Mouse (Mus musculus) CH12.LX (cell line): ENCODE measurements around the gene Rora. TPM values are rescaled to one million over a fixed set of nuclear protein-coding genes. Genes with fewer than 3 reads are reported as not detected.

Experiments
- DNase-seq: peaks from one replicate; pipeline ENCODE4 v3.0.0-alpha.2; 2013; ENCODE audit errors: extremely low read depth
- H3K27ac ChIP-seq: 2 replicates; pipeline ENCODE4 v1.5.1; 2012; ENCODE audit warnings: low read depth, mild to moderate bottlenecking, control low read depth, moderate library complexity; ENCODE audit not compliant: insufficient read depth
- H3K27me3 ChIP-seq: replicated peaks from 2 replicates; pipeline ENCODE3; 2012; ENCODE audit warnings: inconsistent platforms
- H3K36me3 ChIP-seq, 2 experiments: replicated peaks in 1 of 2; 2 replicates each; pipeline versions ENCODE3 to v1.6.1; 2012; ENCODE audit warnings: inconsistent platforms in 1 of 2, low read length in 1 of 2, mild to moderate bottlenecking in 1 of 2, mixed read lengths in 1 of 2, moderate library complexity in 1 of 2; ENCODE audit not compliant: control insufficient read depth in 1 of 2, insufficient read depth in 1 of 2
- H3K4me1 ChIP-seq, 2 experiments: 2 replicates each; pipeline ENCODE4 v1.6.1; 2012; ENCODE audit warnings: inconsistent platforms in 1 of 2, moderate library complexity in 1 of 2; ENCODE audit not compliant: insufficient read depth in 2 of 2, control insufficient read depth in 1 of 2
- H3K4me2 ChIP-seq: 2 replicates; pipeline ENCODE4 v1.6.1; 2012; ENCODE audit warnings: low read depth, mild to moderate bottlenecking, control low read depth; ENCODE audit not compliant: poor library complexity, insufficient read depth, severe bottlenecking
- H3K4me3 ChIP-seq, 3 experiments: fragments of 150-350 bp in 1 of 3; sonication (generic) in 1 of 3; replicated peaks in 1 of 3; 2 replicates each; pipeline versions ENCODE3 to v1.5.1; 2011 to 2012; ENCODE audit warnings: low read depth in 2 of 3, low read length in 2 of 3, mild to moderate bottlenecking in 2 of 3, moderate library complexity in 2 of 3, control low read depth in 1 of 3, improper control_type of control experiment in 1 of 3, inconsistent platforms in 1 of 3, mixed read lengths in 1 of 3; ENCODE audit not compliant: poor library complexity in 1 of 3
- H3K79me2 ChIP-seq: replicated peaks from 2 replicates; pipeline ENCODE4 v1.6.1; 2012; ENCODE audit warnings: mild to moderate bottlenecking, moderate library complexity; ENCODE audit not compliant: control insufficient read depth, poor library complexity, insufficient read depth, severe bottlenecking; ENCODE audit errors: extremely low read depth
- H3K9ac ChIP-seq: 2 replicates; pipeline ENCODE4 v1.6.1; 2012; ENCODE audit warnings: low read depth, mild to moderate bottlenecking, control low read depth, moderate library complexity; ENCODE audit not compliant: insufficient read depth
- H3K9me3 ChIP-seq: replicated peaks from 2 replicates; pipeline ENCODE3; 2012; ENCODE audit warnings: low read length, inconsistent platforms, mixed read lengths
- BHLHE40 ChIP-seq: IDR thresholded peaks from 2 replicates; pipeline ENCODE4 v1.6.1; 2011; ENCODE audit warnings: mild to moderate bottlenecking, low read depth, low read length, improper control_type of control experiment
- CTCF ChIP-seq, 2 experiments: IDR thresholded peaks in 1 of 2; conservative IDR thresholded peaks in 1 of 2; 2 replicates each; pipeline ENCODE4 v1.5.1; 2011 to 2012; ENCODE audit warnings: low read depth in 2 of 2, low read length in 2 of 2, improper control_type of control experiment in 1 of 2, inconsistent platforms in 1 of 2, mild to moderate bottlenecking in 1 of 2, moderate library complexity in 1 of 2
- EP300 ChIP-seq: IDR thresholded peaks from 2 replicates; pipeline ENCODE4 v1.6.1; 2011; ENCODE audit warnings: low read length, improper control_type of control experiment
- GABPA ChIP-seq: IDR thresholded peaks from 2 replicates; pipeline ENCODE4 v1.6.1; 2012; ENCODE audit warnings: low read depth, low read length, improper control_type of control experiment, inconsistent platforms; ENCODE audit not compliant: insufficient replicate concordance
- HCFC1 ChIP-seq: IDR thresholded peaks from 2 replicates; pipeline ENCODE4 v1.6.1; 2012; ENCODE audit warnings: low read depth, mild to moderate bottlenecking, inconsistent platforms, low read length, improper control_type of control experiment
- IRF4 ChIP-seq: IDR thresholded peaks from 2 replicates; pipeline ENCODE4 v1.6.1; 2014; ENCODE audit warnings: low read depth, mild to moderate bottlenecking, inconsistent platforms, low read length, improper control_type of control experiment
- JUND ChIP-seq: conservative IDR thresholded peaks from 2 replicates; pipeline ENCODE4 v1.6.1; 2011; ENCODE audit warnings: low read depth, low read length, improper control_type of control experiment
- MYC ChIP-seq: IDR thresholded peaks from 2 replicates; pipeline ENCODE4 v1.6.1; 2011; ENCODE audit warnings: low read depth, mild to moderate bottlenecking, improper control_type of control experiment, low read length
- NELFE ChIP-seq: IDR thresholded peaks from 2 replicates; pipeline ENCODE4 v1.6.1; 2011; ENCODE audit warnings: low read depth, low read length, improper control_type of control experiment
- PAX5 ChIP-seq: IDR thresholded peaks from 2 replicates; pipeline ENCODE4 v1.6.1; 2012; ENCODE audit warnings: low read length, inconsistent platforms, mixed read lengths
- POLR2A ChIP-seq: IDR thresholded peaks from 2 replicates; pipeline ENCODE4 v1.6.1; 2011; ENCODE audit warnings: low read depth, mild to moderate bottlenecking, improper control_type of control experiment, low read length
- POLR2AphosphoS2 ChIP-seq: IDR thresholded peaks from 2 replicates; pipeline ENCODE4 v1.6.1; 2011; ENCODE audit warnings: low read depth, low read length, improper control_type of control experiment
- RAD21 ChIP-seq: IDR thresholded peaks from 2 replicates; pipeline ENCODE4 v1.6.1; 2011; ENCODE audit warnings: low read depth, mild to moderate bottlenecking, low read length, improper control_type of control experiment, moderate library complexity
- SMC3 ChIP-seq: IDR thresholded peaks from 2 replicates; pipeline ENCODE4 v1.6.1; 2011; ENCODE audit warnings: low read depth, low read length, improper control_type of control experiment
- ZC3H11A ChIP-seq: IDR thresholded peaks from 2 replicates; pipeline ENCODE4 v1.6.1; 2012; ENCODE audit warnings: low read depth, mild to moderate bottlenecking, inconsistent platforms, low read length, improper control_type of control experiment
- ZKSCAN1 ChIP-seq: IDR thresholded peaks from 2 replicates; pipeline ENCODE4 v1.6.1; 2012; ENCODE audit warnings: low read depth, inconsistent platforms, low read length, improper control_type of control experiment, borderline replicate concordance
- dilution Hi-C: fragments of 300-500 bp; cut with MboI; formaldehyde crosslinking; loops from 2 replicates; pipeline ENCODE4 v1.14.3; 2020; ENCODE audit warnings: low sequenced_read_pairs; ENCODE audit not compliant: extremely low pct_unique_long_range_greater_than_20kb, extremely low pct_ligation_motif_present
- in situ Hi-C: fragments of 300-500 bp; cut with MboI; formaldehyde crosslinking; loops from 3 replicates; pipeline ENCODE4 v1.14.3; 2019; ENCODE audit warnings: low sequenced_read_pairs, low pct_ligation_motif_present, low pct_unique_long_range_greater_than_20kb, mixed read lengths
- polyA plus RNA-seq: library from polyadenylated mRNA; unstranded; fragments of >175 nt; gene quantifications from 2 replicates; pipeline ENCODE4 v1.2.1, GENCODE M21; 2012; ENCODE audit warnings: low read depth; ENCODE audit not compliant: insufficient read length
- total RNA-seq, 2 experiments: library from RNA; depleted of rRNA; stranded (reverse); fragments of 300-350 nt in 1 of 2; fragments of >200 nt in 1 of 2; gene quantifications; 2 replicates each; pipeline ENCODE4 v1.2.3; 2012 to 2014

Gene Rora
- total and polyA plus RNA-seq, 3 experiments: 0.36 to 0.66 (median 0.64) TPM

DNA sequence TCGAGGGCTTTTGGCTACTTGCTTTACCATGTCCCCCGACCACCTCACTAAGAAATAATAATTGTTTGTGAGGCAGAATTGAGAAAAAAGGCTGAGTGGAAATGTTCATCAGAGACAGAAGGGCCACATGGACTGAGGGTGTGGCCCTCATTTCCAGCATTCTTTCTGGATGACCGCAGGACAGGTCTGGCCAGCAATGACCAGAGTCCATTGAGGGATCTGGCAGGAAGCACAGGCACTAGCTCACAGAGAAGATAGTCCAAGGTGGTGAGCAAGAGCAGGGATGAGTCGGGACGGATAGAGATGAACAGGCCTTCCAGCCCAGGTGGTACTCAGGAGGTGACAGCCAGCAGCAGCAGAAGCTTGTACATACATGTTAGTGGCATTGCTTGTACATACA lies 501.1 kb downstream of the Rora start:
- H3K36me3 ChIP-seq: no peaks in the 10 kb centered on the region
- no peaks in the 10 kb centered on the region for H3K9me3 ChIP-seq
- DNase-seq: no peak
- peaks cover 0 to 3% of the 10 kb centered on the region in 2 experiments; a peak in 1 of 4 replicates for H3K4me1 ChIP-seq
- no peaks in the 10 kb centered on the region for H3K79me2 ChIP-seq
- H3K27ac ChIP-seq: no peak overlapping the region
- H3K9ac ChIP-seq: no peak overlapping the region
- dilution Hi-C loops: no loop called here
- no peak for TF ChIP-seq ZC3H11A
- no peak for TF ChIP-seq RAD21
- no peak for TF ChIP-seq ZKSCAN1
- no peak for TF ChIP-seq EP300
- no peak for TF ChIP-seq NELFE
- no peak for TF ChIP-seq BHLHE40
- no peak for TF ChIP-seq MYC
- TF ChIP-seq PAX5: no peak
- no peak for TF ChIP-seq HCFC1
- no peak for TF ChIP-seq SMC3
- no peak for TF ChIP-seq GABPA
- no peak for TF ChIP-seq POLR2A
- no peak for TF ChIP-seq JUND
- no peak for TF ChIP-seq IRF4
- no peak for TF ChIP-seq CTCF (conservative IDR thresholded peaks at IDR 0.05 in 1 of 2, IDR thresholded peaks at IDR 0.05 in 1 of 2; ENCODE audit: low read depth in 2 of 2, low read length in 2 of 2)
- in situ Hi-C loops: no loop called here
- H3K4me2 ChIP-seq: no peak overlapping the region
- no peaks in the 10 kb centered on the region for H3K27me3 ChIP-seq
- no peak overlapping the region for H3K4me3 ChIP-seq

DNA sequence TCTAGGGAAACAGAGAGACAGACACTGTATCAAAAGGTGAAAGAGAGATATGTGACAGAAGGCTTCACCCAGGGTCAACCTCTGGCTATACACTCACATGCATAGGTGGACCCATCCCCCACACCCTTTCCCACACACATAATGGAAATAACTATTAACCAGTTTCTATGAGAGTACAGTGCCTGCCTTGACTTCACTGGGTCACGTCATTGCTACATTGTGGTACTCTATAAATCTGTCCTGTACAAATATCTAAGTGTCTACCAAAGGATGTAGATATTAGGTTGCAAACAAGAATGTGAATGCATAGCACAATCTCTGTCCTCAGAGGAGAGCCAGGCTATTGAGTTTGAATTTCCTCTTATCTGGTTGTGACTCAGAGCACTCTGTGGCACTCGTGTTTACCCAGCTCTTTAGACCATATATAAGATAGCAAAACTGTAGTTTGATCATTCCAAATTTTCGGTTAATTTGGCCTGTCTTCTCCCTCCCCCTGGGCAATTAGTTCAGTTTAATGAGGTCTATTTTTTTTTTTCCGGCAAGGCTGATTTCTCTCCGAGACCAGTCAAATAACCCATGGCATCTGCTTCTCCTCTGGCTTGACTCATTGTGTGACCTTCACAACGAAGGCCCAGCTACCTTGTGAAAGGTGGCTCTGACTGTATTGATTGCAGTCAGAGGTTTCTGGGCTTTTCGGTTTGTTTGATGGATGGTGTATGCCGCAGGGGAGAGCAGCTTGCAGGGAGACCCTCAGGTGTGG lies 502.4 kb downstream of the Rora start:
- Histone ChIP-seq H3K9me3 (no peaks in the 10 kb centered on the region), H3K79me2 (no peaks in the 10 kb centered on the region), H3K27me3 (no peaks in the 10 kb centered on the region), H3K4me1 (peaks cover 0 to 3% of the 10 kb centered on the region in 2 experiments; a peak in 1 of 4 replicates), H3K4me2 (no peak overlapping the region), H3K9ac (no peak overlapping the region), H3K27ac (no peak overlapping the region), H3K36me3 (no peaks in the 10 kb centered on the region), H3K4me3 (no peak overlapping the region)
- TF ChIP-seq SMC3 (no peak), POLR2AphosphoS2 (no peak), MYC (no peak), GABPA (no peak)
- dilution Hi-C loops: no loop called here
- in situ Hi-C loops: no loop called here
- no peak for DNase-seq
